Mouse (Mus musculus): ENCODE measurements around the gene Pafah1b1. TPM values are rescaled to one million over a fixed set of nuclear protein-coding genes. Genes with fewer than 3 reads are reported as not detected.

Pafah1b1 gene
- polyA plus RNA-seq, 1 experiment from 2014 or later, result 52.3 TPM

- Histone ChIP-seq H3K36me3 (replicated peaks) (no peaks in the 10 kb centered on the region), H3K9me3 (no peaks in the 10 kb centered on the region), H3K4me1 (peaks cover 13% of the 10 kb centered on the region), H3K4me3 (no peak overlapping the region), H3K27me3 (replicated peaks; ENCODE audit: low read depth, poor library complexity, severe bottlenecking) (no peaks in the 10 kb centered on the region), H3K27ac (replicated peaks) (peak overlapping the region; percentile 54)
- 84% methylated on average over 7 of the region's 7 CpGs for WGBS
- DNase-seq (ENCODE audit: low spot score), result no peak
Observed at GRCm38 (mm10) chr11:74750662-74751351, 26.3 kb upstream of the Pafah1b1 start.

GRCm38 (mm10) chr11:74749241-74749640, 24.8 kb upstream of the Pafah1b1 start:
- DNase-seq (ENCODE audit: low spot score), result no peak
- WGBS, result 92% methylated on average over 13 of the region's 13 CpGs
- no peak overlapping the region for H3K27ac ChIP-seq (replicated peaks)
- H3K4me3 ChIP-seq, result no peak overlapping the region
- no peaks in the 10 kb centered on the region for H3K9me3 ChIP-seq
- H3K27me3 ChIP-seq (replicated peaks; ENCODE audit: low read depth, poor library complexity, severe bottlenecking), result no peaks in the 10 kb centered on the region
- H3K36me3 ChIP-seq (replicated peaks), result no peaks in the 10 kb centered on the region
- peaks cover 13% of the 10 kb centered on the region for H3K4me1 ChIP-seq

DNA sequence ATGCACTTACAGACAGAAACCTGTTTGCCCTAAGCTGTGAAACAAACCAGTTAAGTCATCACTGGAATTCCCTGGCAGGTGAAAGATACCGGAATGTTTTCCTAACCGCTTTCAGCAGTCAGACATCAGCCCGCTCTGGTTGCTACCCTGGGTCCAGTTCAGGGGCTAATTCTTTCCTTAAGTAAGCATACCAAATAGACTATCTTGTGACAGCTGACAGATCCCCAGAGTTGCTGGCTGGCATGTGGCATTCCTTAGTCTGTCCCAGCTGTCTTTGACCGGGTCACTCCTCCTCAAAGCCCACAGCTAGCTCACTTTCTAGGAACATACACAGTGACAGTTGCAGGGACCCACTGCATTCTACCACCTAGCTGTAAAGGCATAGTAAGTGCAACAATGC, 23.6 kb upstream of the Pafah1b1 start:
- peak; percentile 18 for DNase-seq (ENCODE audit: low spot score)
- H3K27ac ChIP-seq (replicated peaks), result no peak overlapping the region

DNA sequence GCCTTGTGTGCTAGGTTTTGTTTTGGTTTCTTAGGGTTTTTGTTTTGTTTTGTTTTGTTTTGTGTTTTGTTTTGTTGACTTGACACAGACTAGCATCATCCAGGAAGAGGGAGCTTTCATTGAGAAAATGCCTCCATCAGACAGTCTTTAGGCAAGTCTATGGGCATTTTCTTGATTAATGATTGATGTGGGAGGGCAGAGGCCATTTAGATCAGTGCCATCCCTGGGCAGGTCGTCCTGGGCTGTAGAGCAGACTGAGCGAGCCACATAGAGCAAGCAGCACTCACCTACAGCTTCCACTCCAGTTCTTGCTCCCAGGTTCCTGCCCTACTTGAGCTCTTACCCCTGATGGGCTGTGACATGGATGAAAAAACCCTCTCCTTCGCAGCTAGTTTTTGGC, 13.4 kb upstream of the Pafah1b1 start:
- no peak for DNase-seq (ENCODE audit: low spot score)
- Histone ChIP-seq H3K27ac (replicated peaks) (no peak overlapping the region), H3K36me3 (replicated peaks) (no peaks in the 10 kb centered on the region), H3K27me3 (replicated peaks; ENCODE audit: low read depth, poor library complexity, severe bottlenecking) (no peaks in the 10 kb centered on the region), H3K4me1 (peaks cover 5% of the 10 kb centered on the region; the same call in 1 of the 2 replicates), H3K9me3 (no peaks in the 10 kb centered on the region), H3K4me3 (no peak overlapping the region)
- 59% methylated on average over 3 of the region's 3 CpGs for WGBS

More for the DNA sequence above, 23.6 kb upstream of the Pafah1b1 start:
- WGBS, result 40% methylated on average over 4 of the region's 4 CpGs
- no peaks in the 10 kb centered on the region for H3K27me3 ChIP-seq (replicated peaks; ENCODE audit: low read depth, poor library complexity, severe bottlenecking)
- no peaks in the 10 kb centered on the region for H3K9me3 ChIP-seq
- H3K4me1 ChIP-seq, result peaks cover 13% of the 10 kb centered on the region
- H3K4me3 ChIP-seq, result no peak overlapping the region
- no peaks in the 10 kb centered on the region for H3K36me3 ChIP-seq (replicated peaks)

DNA sequence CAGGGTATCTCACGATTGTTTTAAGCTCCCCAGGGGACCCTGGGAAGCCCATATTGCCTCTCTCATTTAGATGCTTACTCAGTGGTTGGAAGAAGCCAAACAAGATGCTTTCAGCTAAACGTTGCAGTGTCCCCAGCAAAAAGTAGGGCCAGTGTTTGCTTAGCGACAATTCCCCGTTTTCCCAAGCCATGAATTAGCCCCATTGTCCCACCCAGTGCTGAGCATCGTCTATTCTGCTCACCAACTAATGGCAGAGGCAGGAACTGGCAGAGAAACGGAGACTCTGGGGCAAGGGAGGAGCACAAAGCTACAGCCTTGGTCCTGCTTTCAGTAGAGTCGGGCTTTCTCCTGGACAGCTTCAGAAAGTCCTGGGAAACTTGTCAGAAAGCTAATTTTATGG, 10.4 kb upstream of the Pafah1b1 start:
- WGBS, result 15% methylated on average over 7 of the region's 7 CpGs
- DNase-seq (ENCODE audit: low spot score), result no peak
- no peaks in the 10 kb centered on the region for H3K36me3 ChIP-seq (replicated peaks)
- H3K27me3 ChIP-seq (replicated peaks; ENCODE audit: low read depth, poor library complexity, severe bottlenecking), result no peaks in the 10 kb centered on the region
- H3K4me3 ChIP-seq, result no peak overlapping the region
- H3K4me1 ChIP-seq, result peaks cover 5% of the 10 kb centered on the region; the same call in 1 of the 2 replicates
- H3K9me3 ChIP-seq, result no peaks in the 10 kb centered on the region
- no peak overlapping the region for H3K27ac ChIP-seq (replicated peaks)

GRCm38 (mm10) chr11:74725181-74725580, 711 bp upstream of the Pafah1b1 start:
- no peak for DNase-seq (ENCODE audit: low spot score)
- Histone ChIP-seq H3K36me3 (replicated peaks) (no peaks in the 10 kb centered on the region), H3K4me3 (peak overlapping the region; percentile 91), H3K9me3 (no peaks in the 10 kb centered on the region), H3K27ac (replicated peaks) (peak overlapping the region; percentile 100; the same call in 1 of the 2 replicates), H3K27me3 (replicated peaks; ENCODE audit: low read depth, poor library complexity, severe bottlenecking) (no peaks in the 10 kb centered on the region), H3K4me1 (peaks cover 30% of the 10 kb centered on the region)
- 72% methylated on average over 5 of the region's 5 CpGs for WGBS

DNA sequence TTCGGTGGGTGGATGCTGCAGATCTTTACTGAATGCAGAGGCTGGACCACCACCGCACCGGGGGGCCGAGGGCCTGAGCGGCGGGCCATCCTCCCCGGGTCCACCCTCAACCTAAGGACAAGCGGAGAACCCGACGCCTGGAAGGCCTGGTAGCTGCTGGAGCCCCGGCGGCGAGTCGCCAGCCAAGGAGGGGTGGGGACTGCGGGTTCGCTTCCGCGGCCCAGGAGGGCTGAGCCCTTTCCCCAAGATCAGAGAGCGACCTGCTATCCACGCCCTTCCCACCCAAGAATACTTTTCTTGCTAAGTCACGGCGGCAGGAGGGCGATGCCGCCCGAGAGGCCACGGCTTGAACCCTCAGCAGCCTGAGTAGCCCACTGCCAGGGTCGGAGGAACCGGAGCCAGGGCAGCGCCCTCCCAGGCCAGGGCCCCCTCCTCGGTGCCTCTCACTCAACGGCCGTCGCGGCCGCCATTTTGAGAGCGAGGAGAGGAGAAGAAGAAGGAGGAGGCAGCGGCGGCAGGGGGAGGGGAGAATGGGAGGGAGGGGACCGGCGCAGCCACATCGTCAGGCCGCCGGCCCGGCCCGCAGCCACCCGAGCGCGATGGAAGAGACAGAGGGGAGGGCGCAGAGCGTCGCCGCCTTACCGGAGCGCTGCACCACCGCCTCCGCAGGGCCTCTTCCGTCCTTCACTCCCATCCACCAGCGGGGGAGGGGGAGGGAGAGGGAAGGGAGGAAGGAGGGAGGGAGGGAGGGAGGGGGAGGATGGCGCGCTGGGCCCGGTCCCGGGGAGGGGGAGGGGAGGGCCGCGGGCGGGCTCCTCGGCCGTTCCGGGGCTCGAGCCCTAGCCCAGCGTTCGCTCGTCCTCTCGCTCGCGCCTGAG, 874 bp downstream of the Pafah1b1 start:
- H3K27ac ChIP-seq (replicated peaks), result peak overlapping the region; percentile 100
- peaks cover 30% of the 10 kb centered on the region for H3K4me1 ChIP-seq
- H3K27me3 ChIP-seq (replicated peaks; ENCODE audit: low read depth, poor library complexity, severe bottlenecking), result no peaks in the 10 kb centered on the region
- WGBS, result 0% methylated on average over 69 of the region's 75 CpGs
- H3K9me3 ChIP-seq, result no peaks in the 10 kb centered on the region
- H3K36me3 ChIP-seq (replicated peaks), result no peaks in the 10 kb centered on the region
- peak overlapping the region; percentile 91 for H3K4me3 ChIP-seq
- peak; percentile 91 for DNase-seq (ENCODE audit: low spot score)

DNA sequence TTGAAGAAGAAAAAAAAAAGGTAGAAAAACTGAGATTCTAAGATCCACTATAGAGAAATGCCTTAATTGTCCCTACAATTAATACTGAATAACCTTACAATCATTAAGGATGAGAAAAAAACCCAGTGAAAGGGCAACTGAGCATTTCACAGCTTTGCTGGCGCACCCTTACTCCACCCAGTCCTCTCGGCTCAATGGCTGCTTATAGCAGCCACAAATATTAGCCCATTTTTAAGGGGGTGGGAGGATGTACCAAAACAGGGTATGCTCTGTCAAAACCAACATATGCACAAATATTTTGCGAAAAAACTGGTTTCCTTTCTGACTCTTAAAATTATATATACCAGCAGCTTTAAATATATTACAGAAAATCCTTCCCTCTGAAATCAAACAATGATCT, 2.5 kb downstream of the Pafah1b1 start:
- no peak for DNase-seq (ENCODE audit: low spot score)
- no peak overlapping the region for H3K27ac ChIP-seq (replicated peaks)
- H3K9me3 ChIP-seq, result no peaks in the 10 kb centered on the region
- H3K27me3 ChIP-seq (replicated peaks; ENCODE audit: low read depth, poor library complexity, severe bottlenecking), result no peaks in the 10 kb centered on the region
- H3K4me1 ChIP-seq, result peaks cover 30% of the 10 kb centered on the region
- no peaks in the 10 kb centered on the region for H3K36me3 ChIP-seq (replicated peaks)
- H3K4me3 ChIP-seq, result peak overlapping the region; percentile 91
- WGBS, result 71% methylated on average over 3 of the region's 3 CpGs

GRCm38 (mm10) chr11:74721141-74721540, 3.3 kb downstream of the Pafah1b1 start:
- Histone ChIP-seq H3K36me3 (replicated peaks) (0 out of 2 replicates have a peak, but pooled peaks cover 4% of the 10 kb centered on the region), H3K4me3 (peak overlapping the region; percentile 91; the same call in 1 of the 2 replicates), H3K9me3 (no peaks in the 10 kb centered on the region), H3K27me3 (replicated peaks; ENCODE audit: low read depth, poor library complexity, severe bottlenecking) (no peaks in the 10 kb centered on the region), H3K27ac (replicated peaks) (no peak overlapping the region), H3K4me1 (peaks cover 30% of the 10 kb centered on the region)
- no peak for DNase-seq (ENCODE audit: low spot score)
- WGBS, result 90% methylated on average over 2 of the region's 2 CpGs

GRCm38 (mm10) chr11:74720668-74721067, 3.8 kb downstream of the Pafah1b1 start:
- DNase-seq (ENCODE audit: low spot score), result no peak
- 74% methylated on average over 1 of the region's 1 CpGs for WGBS
- Histone ChIP-seq H3K9me3 (no peaks in the 10 kb centered on the region), H3K4me3 (no peak overlapping the region), H3K36me3 (replicated peaks) (0 out of 2 replicates have a peak, but pooled peaks cover 5% of the 10 kb centered on the region), H3K4me1 (peaks cover 30% of the 10 kb centered on the region), H3K27ac (replicated peaks) (no peak overlapping the region), H3K27me3 (replicated peaks; ENCODE audit: low read depth, poor library complexity, severe bottlenecking) (no peaks in the 10 kb centered on the region)

- 93% methylated on average over 3 of the region's 3 CpGs for WGBS
- no peaks in the 10 kb centered on the region for H3K9me3 ChIP-seq
- no peak overlapping the region for H3K27ac ChIP-seq (replicated peaks)
- no peak overlapping the region for H3K4me3 ChIP-seq
- H3K27me3 ChIP-seq (replicated peaks; ENCODE audit: low read depth, poor library complexity, severe bottlenecking), result no peaks in the 10 kb centered on the region
- H3K36me3 ChIP-seq (replicated peaks), result peaks cover 15% of the 10 kb centered on the region
- no peak for DNase-seq (ENCODE audit: low spot score)
- 0 out of 2 replicates have a peak, but pooled peaks cover 6% of the 10 kb centered on the region for H3K4me1 ChIP-seq
Observed at GRCm38 (mm10) chr11:74715971-74716525, 8.4 kb downstream of the Pafah1b1 start.

- Histone ChIP-seq H3K4me3 (no peak overlapping the region), H3K9me3 (no peaks in the 10 kb centered on the region), H3K27ac (replicated peaks) (no peak overlapping the region), H3K27me3 (replicated peaks; ENCODE audit: low read depth, poor library complexity, severe bottlenecking) (no peaks in the 10 kb centered on the region), H3K4me1 (no peaks in the 10 kb centered on the region), H3K36me3 (replicated peaks) (peaks cover 37% of the 10 kb centered on the region)
- 85% methylated on average over 1 of the region's 1 CpGs for WGBS
- DNase-seq (ENCODE audit: low spot score), result no peak
Observed at GRCm38 (mm10) chr11:74710671-74711070, 13.8 kb downstream of the Pafah1b1 start.

Data from embryonic facial prominence, embryonic 10.5 days (tissue).